Mouse (Mus musculus): Measurements from ENCODE around the gene Cdkn1b. TPM values are rescaled to one million over a fixed set of nuclear protein-coding genes. Genes with fewer than 3 reads are reported as not detected.

The Cdkn1b gene
- polyA plus RNA-seq, 1 experiment from 2014 or later = 28.3 TPM

DNA sequence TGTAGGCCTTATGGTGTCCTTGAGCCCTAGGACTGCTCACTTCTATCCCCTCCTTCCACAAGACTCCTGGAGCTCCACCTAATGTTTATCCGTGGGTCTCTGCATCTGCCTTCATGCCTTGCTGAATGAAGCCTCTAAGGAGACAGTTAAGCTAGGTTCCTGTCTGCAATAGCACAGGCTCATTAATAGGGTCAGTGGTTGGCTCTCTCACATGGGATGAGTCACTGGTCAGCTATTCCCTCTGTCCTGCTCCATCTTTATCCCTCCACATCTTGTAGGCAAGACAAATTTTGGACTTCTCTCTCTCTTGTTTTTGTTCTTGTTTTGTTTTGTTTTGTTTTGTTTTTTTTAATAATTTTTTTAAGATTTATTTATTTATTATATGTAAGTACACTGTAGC, 14.4 kb upstream of the Cdkn1b start:
- H3K4me2 ChIP-seq (replicated peaks) = no peak overlapping the region
- 85% methylated on average over 1 of the region's 1 CpGs for WGBS
- H3K9me3 ChIP-seq = no peaks in the 10 kb centered on the region
- no peak overlapping the region for H3K9ac ChIP-seq (replicated peaks)
- no peaks in the 10 kb centered on the region for H3K36me3 ChIP-seq
- H3K27ac ChIP-seq (replicated peaks) = no peak overlapping the region
- no peak overlapping the region for H3K4me3 ChIP-seq
- H3K27me3 ChIP-seq = no peaks in the 10 kb centered on the region
- no peak for ATAC-seq (ENCODE audit: low FRiP score, low read depth)
- H3K4me1 ChIP-seq = no peaks in the 10 kb centered on the region

DNA sequence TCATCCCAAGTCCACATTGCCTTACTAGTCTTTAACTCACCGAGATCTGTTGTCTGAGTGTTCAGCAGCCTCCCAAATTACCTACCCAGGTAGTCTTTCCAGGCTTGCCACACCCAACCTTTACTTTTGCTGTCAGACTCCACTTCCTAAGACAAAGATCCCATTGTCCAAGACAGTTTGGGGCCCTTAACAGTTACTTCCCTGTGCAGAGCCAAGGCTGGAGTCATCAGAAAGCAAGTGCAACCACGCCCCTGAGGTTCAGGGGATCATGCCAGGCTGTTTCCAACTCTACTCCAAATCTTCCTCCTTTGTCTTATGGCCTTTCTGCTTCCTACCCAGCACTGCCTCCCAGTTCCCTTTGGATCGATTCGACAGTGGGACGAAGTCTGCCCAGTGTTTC, 5.7 kb upstream of the Cdkn1b start:
- Histone ChIP-seq H3K4me3 (no peak overlapping the region), H3K9ac (replicated peaks) (no peak overlapping the region), H3K36me3 (no peaks in the 10 kb centered on the region), H3K4me2 (replicated peaks) (no peak overlapping the region), H3K27me3 (peaks cover 7% of the 10 kb centered on the region), H3K9me3 (no peaks in the 10 kb centered on the region), H3K4me1 (peaks cover 21% of the 10 kb centered on the region), H3K27ac (replicated peaks) (no peak overlapping the region)
- 88% methylated on average over 5 of the region's 5 CpGs for WGBS
- no peak for ATAC-seq (ENCODE audit: low FRiP score, low read depth)

DNA sequence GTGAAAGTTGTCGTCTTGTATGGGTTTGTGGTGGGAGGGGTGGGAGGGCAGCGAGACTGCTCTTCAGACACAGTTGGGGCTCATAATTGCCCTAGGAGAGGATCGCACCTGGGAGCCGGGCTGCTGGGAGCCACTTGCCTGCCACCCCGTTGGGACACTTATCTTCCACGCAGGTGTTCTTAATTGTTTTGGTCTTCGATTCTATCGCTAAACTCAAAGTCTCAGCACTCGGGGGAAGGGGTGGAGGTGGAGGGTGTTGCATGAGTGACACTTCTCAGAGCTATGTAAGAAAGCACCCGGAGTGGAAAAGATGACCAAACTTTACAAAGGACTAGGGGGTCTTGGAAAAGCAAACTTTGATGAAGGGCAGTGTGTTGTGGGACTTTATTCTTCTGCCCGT, 3.6 kb upstream of the Cdkn1b start:
- no peaks in the 10 kb centered on the region for H3K9me3 ChIP-seq
- H3K4me1 ChIP-seq = peaks cover 23% of the 10 kb centered on the region
- WGBS = under 1% methylated on average over 11 of the region's 11 CpGs
- peak overlapping the region; percentile 42 for H3K4me3 ChIP-seq
- peak overlapping the region; percentile 37; the same call in 1 of the 2 replicates for H3K9ac ChIP-seq (replicated peaks)
- ATAC-seq (ENCODE audit: low FRiP score, low read depth) = no peak
- H3K36me3 ChIP-seq = no peaks in the 10 kb centered on the region
- no peak overlapping the region for H3K27ac ChIP-seq (replicated peaks)
- peak overlapping the region; percentile 64 for H3K4me2 ChIP-seq (replicated peaks)
- H3K27me3 ChIP-seq = peaks cover 7% of the 10 kb centered on the region

DNA sequence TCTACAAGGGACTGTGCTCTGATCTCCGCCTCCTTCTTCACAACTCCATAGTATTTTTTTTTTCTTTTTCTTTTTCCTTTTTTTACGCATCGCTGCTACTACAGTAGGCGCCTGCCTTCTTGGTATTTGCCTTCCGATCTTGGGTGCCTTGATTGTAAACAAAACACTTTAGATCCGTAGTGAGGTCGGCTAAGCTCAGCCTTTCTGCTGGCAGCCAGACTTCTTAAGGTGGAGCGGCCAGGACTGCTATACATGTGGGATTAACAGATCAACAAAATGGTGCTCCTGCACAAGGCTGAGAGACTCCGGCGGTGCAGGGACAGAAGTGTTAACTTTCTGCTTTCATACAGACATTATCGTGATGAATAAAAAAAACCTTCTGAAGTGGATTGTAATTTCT, 3.1 kb upstream of the Cdkn1b start:
- Histone ChIP-seq H3K27ac (replicated peaks) (no peak overlapping the region), H3K36me3 (no peaks in the 10 kb centered on the region)
- WGBS = 2% methylated on average over 11 of the region's 11 CpGs

DNA sequence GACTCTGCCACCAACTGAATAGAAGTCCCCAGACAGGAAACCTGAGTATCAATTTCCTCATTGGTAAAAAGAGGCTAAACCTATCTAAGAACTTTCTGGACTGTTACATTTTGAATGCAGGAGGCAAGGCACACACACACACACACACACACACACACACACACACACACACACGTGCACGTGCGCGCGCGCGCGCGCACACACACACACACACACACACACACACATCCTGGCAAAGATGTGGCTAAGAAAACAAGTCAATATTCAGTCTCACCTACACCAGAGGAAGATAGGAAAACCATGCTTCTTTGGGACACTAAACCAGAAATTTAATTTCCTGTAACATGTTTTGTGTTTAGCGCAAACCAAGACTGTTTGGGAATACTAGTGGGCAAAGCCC, 1.4 kb upstream of the Cdkn1b start:
- Histone ChIP-seq H3K36me3 (no peaks in the 10 kb centered on the region), H3K27ac (replicated peaks) (no peak overlapping the region), H3K4me3 (no peak overlapping the region), H3K9me3 (no peaks in the 10 kb centered on the region), H3K27me3 (peaks cover 7% of the 10 kb centered on the region), H3K9ac (replicated peaks) (no peak overlapping the region), H3K4me1 (peaks cover 43% of the 10 kb centered on the region), H3K4me2 (replicated peaks) (no peak overlapping the region)
- no peak for ATAC-seq (ENCODE audit: low FRiP score, low read depth)
- WGBS = over 99% methylated on average over 6 of the region's 10 CpGs

More for the DNA sequence above, 3.1 kb upstream of the Cdkn1b start:
- Histone ChIP-seq H3K4me2 (replicated peaks) (peak overlapping the region; percentile 64), H3K4me3 (peak overlapping the region; percentile 42), H3K9me3 (no peaks in the 10 kb centered on the region), H3K9ac (replicated peaks) (peak overlapping the region; percentile 37), H3K27me3 (peaks cover 7% of the 10 kb centered on the region), H3K4me1 (peaks cover 28% of the 10 kb centered on the region)
- ATAC-seq (ENCODE audit: low FRiP score, low read depth) = no peak

DNA sequence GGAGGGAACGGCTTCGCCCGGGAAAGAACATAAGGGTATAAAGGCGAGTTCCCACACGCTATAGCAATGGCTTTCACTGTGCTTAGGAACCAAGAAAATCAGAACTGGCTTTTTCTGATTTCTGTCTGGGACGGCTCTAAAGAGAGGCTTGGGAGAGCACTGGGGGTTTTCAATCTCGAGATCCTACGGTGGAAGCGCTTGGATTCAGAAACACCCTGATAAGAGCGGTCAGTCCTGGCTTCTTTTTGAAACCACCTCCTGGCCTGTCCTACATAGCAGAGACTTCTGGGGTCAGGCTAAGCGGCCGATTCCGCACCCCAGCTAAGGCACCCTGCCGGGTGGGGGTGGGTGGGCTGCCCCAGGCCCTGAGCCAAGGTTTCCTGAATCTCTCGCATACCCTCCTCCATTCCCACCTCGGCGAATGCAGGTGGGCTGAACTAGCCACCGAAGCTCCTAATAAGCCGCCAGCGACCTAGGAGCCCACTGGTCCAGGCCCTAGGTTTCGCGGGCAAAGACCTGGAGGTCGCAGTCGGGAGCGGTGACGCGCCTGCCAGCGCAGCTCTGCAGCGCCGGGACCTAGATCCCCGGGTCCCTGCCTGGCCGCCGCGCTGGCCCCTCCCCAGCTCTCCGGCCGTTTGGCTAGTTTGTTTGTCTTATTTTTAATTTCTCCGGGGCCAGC, 551 bp upstream of the Cdkn1b start:
- no peaks in the 10 kb centered on the region for H3K36me3 ChIP-seq
- H3K9ac ChIP-seq (replicated peaks) = peak overlapping the region; percentile 93
- peak overlapping the region; percentile 97 for H3K27ac ChIP-seq (replicated peaks)
- peak overlapping the region; percentile 91 for H3K4me2 ChIP-seq (replicated peaks)
- H3K27me3 ChIP-seq = peaks cover 5% of the 10 kb centered on the region
- no peak for ATAC-seq (ENCODE audit: low FRiP score, low read depth)
- H3K4me1 ChIP-seq = peaks cover 48% of the 10 kb centered on the region
- peak overlapping the region; percentile 95 for H3K4me3 ChIP-seq
- 2% methylated on average over 37 of the region's 37 CpGs for WGBS
- H3K9me3 ChIP-seq = no peaks in the 10 kb centered on the region

DNA sequence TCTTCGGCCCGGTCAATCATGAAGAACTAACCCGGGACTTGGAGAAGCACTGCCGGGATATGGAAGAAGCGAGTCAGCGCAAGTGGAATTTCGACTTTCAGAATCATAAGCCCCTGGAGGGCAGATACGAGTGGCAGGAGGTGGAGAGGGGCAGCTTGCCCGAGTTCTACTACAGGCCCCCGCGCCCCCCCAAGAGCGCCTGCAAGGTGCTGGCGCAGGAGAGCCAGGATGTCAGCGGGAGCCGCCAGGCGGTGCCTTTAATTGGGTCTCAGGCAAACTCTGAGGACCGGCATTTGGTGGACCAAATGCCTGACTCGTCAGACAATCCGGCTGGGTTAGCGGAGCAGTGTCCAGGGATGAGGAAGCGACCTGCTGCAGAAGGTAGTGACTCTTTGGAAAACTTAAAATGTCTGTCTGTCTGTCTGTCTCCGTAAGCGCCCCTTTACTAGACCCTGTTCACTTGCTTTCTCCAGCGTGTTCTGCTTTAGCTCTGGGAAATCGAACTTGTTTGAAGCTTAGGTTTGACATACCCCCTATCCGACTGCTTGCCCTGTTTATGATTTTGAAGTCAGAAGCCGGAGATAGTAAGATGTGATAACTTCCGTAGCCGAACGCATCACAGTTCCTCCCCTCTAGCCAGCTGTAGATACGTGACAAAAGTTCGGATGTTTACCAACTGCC, 953 bp downstream of the Cdkn1b start:
- H3K4me3 ChIP-seq = peak overlapping the region; percentile 95
- no peak for ATAC-seq (ENCODE audit: low FRiP score, low read depth)
- under 1% methylated on average over 32 of the region's 32 CpGs for WGBS
- H3K36me3 ChIP-seq = no peaks in the 10 kb centered on the region
- H3K9ac ChIP-seq (replicated peaks) = peak overlapping the region; percentile 93
- H3K4me1 ChIP-seq = peaks cover 54% of the 10 kb centered on the region
- H3K27me3 ChIP-seq = peaks cover 4% of the 10 kb centered on the region
- peak overlapping the region; percentile 91 for H3K4me2 ChIP-seq (replicated peaks)
- H3K9me3 ChIP-seq = no peaks in the 10 kb centered on the region
- peak overlapping the region; percentile 97 for H3K27ac ChIP-seq (replicated peaks)

DNA sequence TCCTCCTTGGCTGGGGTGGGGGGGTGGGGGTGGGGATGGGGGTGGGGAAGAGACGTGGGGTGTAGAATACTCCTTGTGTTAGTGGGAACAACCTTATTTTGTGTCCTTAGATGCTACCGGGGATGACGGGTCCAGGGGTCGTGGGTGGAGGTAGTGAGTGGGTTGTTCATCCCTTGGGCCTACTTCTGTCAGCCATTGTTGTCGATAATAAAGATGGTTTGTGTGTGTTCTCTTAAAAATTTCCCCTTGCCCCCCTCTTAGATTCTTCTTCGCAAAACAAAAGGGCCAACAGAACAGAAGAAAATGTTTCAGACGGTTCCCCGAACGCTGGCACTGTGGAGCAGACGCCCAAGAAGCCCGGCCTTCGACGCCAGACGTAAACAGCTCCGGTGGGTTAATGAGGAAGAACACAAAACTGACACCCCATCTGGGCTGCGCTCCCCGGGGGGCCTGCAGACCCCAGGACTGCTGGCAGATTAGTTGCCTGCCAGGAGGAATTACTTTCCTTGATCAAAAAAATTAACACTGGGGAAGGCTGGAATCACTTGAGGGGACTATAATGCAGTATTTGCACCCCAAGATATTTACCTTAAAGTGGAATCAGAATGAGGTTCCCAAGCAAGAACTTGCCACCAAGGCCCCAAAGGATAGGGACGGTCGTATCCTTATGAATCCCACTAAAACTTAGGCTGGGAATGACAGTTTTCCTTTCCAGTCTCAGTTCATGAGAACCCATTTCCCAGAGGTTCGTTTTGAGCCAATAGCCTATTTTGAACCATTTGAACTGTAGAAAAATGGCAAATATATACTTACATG, 1.7 kb downstream of the Cdkn1b start:
- H3K4me1 ChIP-seq = peaks cover 49% of the 10 kb centered on the region
- peak overlapping the region; percentile 95 for H3K4me3 ChIP-seq
- ATAC-seq (ENCODE audit: low FRiP score, low read depth) = no peak
- H3K27ac ChIP-seq (replicated peaks) = peak overlapping the region; percentile 97; the same call in 1 of the 2 replicates
- peaks cover 4% of the 10 kb centered on the region for H3K27me3 ChIP-seq
- H3K4me2 ChIP-seq (replicated peaks) = peak overlapping the region; percentile 91
- H3K36me3 ChIP-seq = no peaks in the 10 kb centered on the region
- H3K9ac ChIP-seq (replicated peaks) = peak overlapping the region; percentile 93
- no peaks in the 10 kb centered on the region for H3K9me3 ChIP-seq
- WGBS = 7% methylated on average over 20 of the region's 20 CpGs

DNA sequence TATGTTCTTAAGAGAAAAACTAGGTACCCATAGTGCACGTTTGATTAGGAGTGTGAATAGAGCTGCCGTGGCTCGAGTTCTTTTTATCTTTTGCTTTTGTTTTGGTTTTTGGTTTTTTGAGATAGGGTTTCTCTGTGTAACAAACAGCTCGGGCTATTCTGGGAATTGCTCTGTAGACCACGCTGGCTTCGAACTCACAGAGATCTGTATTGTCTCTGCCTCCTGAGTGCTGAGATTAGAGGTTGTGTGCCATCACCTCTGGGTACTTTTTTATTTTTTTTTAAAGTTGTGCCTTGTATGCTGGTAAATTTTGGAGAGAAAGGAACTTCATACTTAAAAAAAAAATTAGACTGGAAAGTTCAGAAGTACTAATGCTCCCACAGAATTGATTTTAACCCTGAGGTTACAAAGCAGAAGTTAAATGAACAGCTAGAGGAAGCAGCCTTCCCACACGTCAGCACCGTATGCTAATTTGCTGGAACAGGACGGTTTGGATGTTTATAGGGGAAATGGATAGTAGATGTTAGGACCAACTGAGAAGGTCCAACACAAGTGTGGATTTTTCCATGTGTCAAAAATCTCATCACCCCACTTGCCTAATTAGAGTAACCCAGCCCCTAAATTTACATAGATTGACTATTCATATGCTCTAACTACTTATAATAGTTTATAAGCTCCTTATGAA, 2.5 kb downstream of the Cdkn1b start:
- H3K4me2 ChIP-seq (replicated peaks) = peak overlapping the region; percentile 91
- ATAC-seq (ENCODE audit: low FRiP score, low read depth) = no peak
- H3K36me3 ChIP-seq = no peaks in the 10 kb centered on the region
- WGBS = 43% methylated on average over 9 of the region's 9 CpGs
- H3K27ac ChIP-seq (replicated peaks) = 0 out of 2 replicates have a peak overlapping the region, but pooled peaks have one; percentile 97
- peaks cover 4% of the 10 kb centered on the region for H3K27me3 ChIP-seq
- no peaks in the 10 kb centered on the region for H3K9me3 ChIP-seq
- H3K9ac ChIP-seq (replicated peaks) = peak overlapping the region; percentile 93
- peaks cover 51% of the 10 kb centered on the region for H3K4me1 ChIP-seq
- H3K4me3 ChIP-seq = peak overlapping the region; percentile 95

DNA sequence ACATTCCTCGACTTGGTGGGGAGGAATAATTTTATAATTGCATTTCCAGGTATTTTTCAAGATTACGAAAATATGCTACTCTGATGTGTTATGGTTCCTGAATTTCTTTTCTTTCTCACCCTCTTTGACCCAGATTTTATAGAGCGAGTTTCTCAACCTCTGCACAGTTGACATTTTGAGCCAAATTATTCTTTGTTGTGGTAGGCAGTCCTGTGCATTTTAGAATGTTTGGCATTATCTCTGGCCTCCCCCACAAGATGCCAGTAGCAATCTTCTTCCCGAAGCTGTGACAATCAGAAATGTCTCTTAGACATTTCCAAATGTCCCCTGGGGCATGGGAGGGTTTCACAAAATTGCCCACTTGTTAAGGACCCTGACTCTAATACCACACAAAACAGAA, 3.5 kb downstream of the Cdkn1b start:
- H3K36me3 ChIP-seq = no peaks in the 10 kb centered on the region
- H3K9me3 ChIP-seq = no peaks in the 10 kb centered on the region
- H3K4me2 ChIP-seq (replicated peaks) = peak overlapping the region; percentile 91
- no peak overlapping the region for H3K27ac ChIP-seq (replicated peaks)
- ATAC-seq (ENCODE audit: low FRiP score, low read depth) = no peak
- 81% methylated on average over 4 of the region's 4 CpGs for WGBS
- H3K27me3 ChIP-seq = no peaks in the 10 kb centered on the region
- peak overlapping the region; percentile 20 for H3K4me3 ChIP-seq
- no peak overlapping the region; the same call in 1 of the 2 replicates for H3K9ac ChIP-seq (replicated peaks)
- peaks cover 51% of the 10 kb centered on the region for H3K4me1 ChIP-seq

DNA sequence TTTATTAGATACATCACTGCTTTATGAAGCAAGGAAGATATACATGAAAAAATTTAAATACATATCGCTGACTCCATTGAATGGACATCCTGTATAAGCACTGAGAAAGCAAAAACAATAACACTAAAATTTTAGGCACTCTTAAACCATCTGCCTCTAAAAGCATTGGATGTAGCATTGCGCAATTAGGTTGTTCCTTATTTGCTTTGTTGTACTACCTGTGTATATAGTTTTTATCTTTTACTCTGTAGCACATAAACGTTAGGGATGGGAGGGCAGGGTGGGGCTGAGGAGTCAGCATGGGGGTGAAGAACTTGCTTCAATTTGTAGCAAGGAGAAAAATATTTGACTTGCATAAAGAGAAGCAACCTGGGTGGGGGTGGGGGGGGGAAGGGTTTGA, 4.1 kb downstream of the Cdkn1b start:
- peak overlapping the region; percentile 91; the same call in 1 of the 2 replicates for H3K4me2 ChIP-seq (replicated peaks)
- H3K4me1 ChIP-seq = peaks cover 48% of the 10 kb centered on the region
- no peaks in the 10 kb centered on the region for H3K9me3 ChIP-seq
- H3K27me3 ChIP-seq = no peaks in the 10 kb centered on the region
- no peaks in the 10 kb centered on the region for H3K36me3 ChIP-seq
- H3K9ac ChIP-seq (replicated peaks) = no peak overlapping the region
- no peak for ATAC-seq (ENCODE audit: low FRiP score, low read depth)
- no peak overlapping the region for H3K4me3 ChIP-seq
- WGBS = 73% methylated on average over 3 of the region's 3 CpGs
- H3K27ac ChIP-seq (replicated peaks) = no peak overlapping the region
